Mouse (Mus musculus) adrenal gland, adult 8-10 months (tissue): ENCODE measurements at regions not wholly inside any gene's neighbourhood (a gene's known extent, or its start where the extent isn't known, plus 50 kb on each side); places are given as distances from the start of the nearest gene placed in this dataset.
"Not testable (repeated sequence)": the region's sequence is repeated elsewhere in the genome, so short reads cannot be mapped to it uniquely, and the experiment has no call there.

Source experiments
- DNase-seq: peaks from one replicate; pipeline ENCODE4 v3.0.0; 2022

GRCm38 (mm10) chr4:81579389-81580110 is 136.9 kb upstream of the Mpdz start:
- DNase-seq, result no peak

GRCm38 (mm10) chr4:81578981-81579380 is 136.4 kb upstream of the Mpdz start:
- DNase-seq, result no peak

GRCm38 (mm10) chr4:81573771-81574170 is 131.2 kb upstream of the Mpdz start:
- no peak for DNase-seq

- DNase-seq, result no peak
Observed at GRCm38 (mm10) chr4:81570736-81571135, 128.1 kb upstream of the Mpdz start.

GRCm38 (mm10) chr4:81569531-81569930 is 126.9 kb upstream of the Mpdz start:
- DNase-seq, result no peak

- no peak for DNase-seq
Observed at GRCm38 (mm10) chr4:81568404-81568803, 125.8 kb upstream of the Mpdz start.

- DNase-seq, result no peak
Observed at GRCm38 (mm10) chr4:81567928-81568327, 125.3 kb upstream of the Mpdz start.

GRCm38 (mm10) chr4:81566526-81566925 is 123.9 kb upstream of the Mpdz start:
- DNase-seq, result no peak

- DNase-seq, result no peak
Observed at GRCm38 (mm10) chr4:81565422-81566395, 123.1 kb upstream of the Mpdz start.

GRCm38 (mm10) chr4:81564446-81564845 is 121.8 kb upstream of the Mpdz start:
- no peak for DNase-seq

- DNase-seq, result no peak
Observed at GRCm38 (mm10) chr4:81563574-81563973, 121.0 kb upstream of the Mpdz start.

- DNase-seq, result no peak
Observed at GRCm38 (mm10) chr4:81561453-81561852, 118.8 kb upstream of the Mpdz start.

- DNase-seq, result no peak
Observed at GRCm38 (mm10) chr4:81550816-81551215, 108.2 kb upstream of the Mpdz start.

- DNase-seq, result no peak
Observed at GRCm38 (mm10) chr4:81550256-81550655, 107.6 kb upstream of the Mpdz start.

- DNase-seq, result no peak
Observed at GRCm38 (mm10) chr4:81540496-81540895, 97.9 kb upstream of the Mpdz start.

GRCm38 (mm10) chr4:81539551-81539950 is 96.9 kb upstream of the Mpdz start:
- DNase-seq, result no peak

GRCm38 (mm10) chr4:81536795-81537194 is 94.2 kb upstream of the Mpdz start:
- no peak for DNase-seq

- no peak for DNase-seq
Observed at GRCm38 (mm10) chr4:81530546-81530945, 87.9 kb upstream of the Mpdz start.

- not testable (repeated sequence) for DNase-seq
Observed at GRCm38 (mm10) chr4:81519151-81519550, 76.5 kb upstream of the Mpdz start.

- DNase-seq, result no peak
Observed at GRCm38 (mm10) chr4:81514547-81514946, 71.9 kb upstream of the Mpdz start.

GRCm38 (mm10) chr4:81512396-81512795 is 69.8 kb upstream of the Mpdz start:
- no peak for DNase-seq

- no peak for DNase-seq
Observed at GRCm38 (mm10) chr4:81508776-81509175, 66.2 kb upstream of the Mpdz start.

GRCm38 (mm10) chr4:81506841-81507240 is 64.2 kb upstream of the Mpdz start:
- DNase-seq, result no peak

- DNase-seq, result no peak
Observed at GRCm38 (mm10) chr4:81506306-81506705, 63.7 kb upstream of the Mpdz start.
